Mouse (Mus musculus) heart, adult 2 months (tissue): ENCODE data around the gene Cplx3.

ENCODE experiments used
- CTCF ChIP-seq: fragments of 200-600 bp; IDR thresholded peaks from 2 replicates; pipeline ENCODE4 v1.8.1; 2022; ENCODE audit warnings: antibody characterized with exemption, mild to moderate bottlenecking, moderate library complexity
- EP300 ChIP-seq: fragments of 200-500 bp; IDR thresholded peaks from 2 replicates; pipeline ENCODE4 v1.6.1; 2011; ENCODE audit warnings: low read depth, low read length, control low read depth; ENCODE audit not compliant: insufficient read depth
- POLR2A ChIP-seq: fragments of 200-500 bp; IDR thresholded peaks from 2 replicates; pipeline ENCODE4 v1.6.1; 2011; ENCODE audit warnings: mild to moderate bottlenecking, low read depth, low read length, control low read depth; ENCODE audit not compliant: insufficient read depth

- no peak for TF ChIP-seq EP300
- TF ChIP-seq POLR2A = no peak
- TF ChIP-seq CTCF = no peak
Observed at GRCm38 (mm10) chr9:57602098-57602497, 4.0 kb downstream of the Cplx3 start.
